Mouse (Mus musculus) neural tube, embryonic 11.5 days (tissue): Measurements from ENCODE around the gene Mrpl45. TPM values are rescaled to one million over a fixed set of nuclear protein-coding genes. Genes with fewer than 3 reads are reported as not detected.

ENCODE experiments used
- ATAC-seq: fragments of 200-750 bp; cut with Nextera tagmentation; 2 replicates; pipeline ENCODE4 v1.8.0; 2017; ENCODE audit warnings: moderate number of reproducible peaks, mild to moderate bottlenecking, moderate TSS enrichment, moderate library complexity; ENCODE audit not compliant: insufficient read depth, low FRiP score, low TSS enrichment
- DNase-seq: peaks from one replicate; pipeline ENCODE4 v3.0.0-alpha.2; 2015; ENCODE audit warnings: low spot score
- H3K27ac ChIP-seq: fragments of 300-500 bp; sonication (generic); 2 replicates; pipeline ENCODE4 v1.5.1; 2014; ENCODE audit warnings: low read depth, mild to moderate bottlenecking, low read length
- H3K27me3 ChIP-seq: fragments of 300-500 bp; sonication (generic); 2 replicates; pipeline ENCODE4 v1.6.1; 2014; ENCODE audit warnings: mild to moderate bottlenecking, low read length, mixed read lengths; ENCODE audit not compliant: control insufficient read depth, insufficient read depth
- H3K36me3 ChIP-seq: fragments of 300-500 bp; sonication (generic); 2 replicates; pipeline ENCODE4 v1.6.1; 2014; ENCODE audit warnings: mild to moderate bottlenecking, low read length, moderate library complexity, mixed read lengths; ENCODE audit not compliant: control insufficient read depth, insufficient read depth
- H3K4me1 ChIP-seq: fragments of 300-500 bp; sonication (generic); 2 replicates; pipeline ENCODE4 v1.6.1; 2014; ENCODE audit warnings: low read length, mixed read lengths; ENCODE audit not compliant: control insufficient read depth, insufficient read depth
- H3K4me2 ChIP-seq: fragments of 300-500 bp; sonication (generic); 2 replicates; pipeline ENCODE4 v1.6.1; 2014; ENCODE audit warnings: low read depth, mild to moderate bottlenecking, moderate library complexity
- H3K4me3 ChIP-seq: fragments of 300-500 bp; sonication (generic); 2 replicates; pipeline ENCODE4 v1.5.1; 2014; ENCODE audit warnings: low read depth, low read length
- H3K9ac ChIP-seq: fragments of 300-500 bp; sonication (generic); 2 replicates; pipeline ENCODE4 v1.6.1; 2014; ENCODE audit warnings: mild to moderate bottlenecking, low read length
- H3K9me3 ChIP-seq: fragments of 300-500 bp; sonication (generic); 2 replicates; pipeline ENCODE4 v1.6.1; 2016; ENCODE audit warnings: low read length; ENCODE audit not compliant: control insufficient read depth
- WGBS: fragments of 180-500 bp; shearing (Covaris S2); extraction: QIAGEN DNeasy Blood & Tissue Kit; methylation state at CpG from one replicate; pipeline ENCODE4 v1.1.7; 2014; 5-methylcytosine and 5-hydroxymethylcytosine counted together
- polyA plus RNA-seq: library from polyadenylated mRNA; unstranded; fragments of >200 nt; fragmentation: Nextera tagmentation; extraction: Ambion mirVana; gene quantifications from 2 replicates; pipeline ENCODE4 v1.2.1, GENCODE M21; 2014

Mrpl45 gene
- polyA plus RNA-seq, 1 experiment from 2014 or later, result 52.9 TPM

DNA sequence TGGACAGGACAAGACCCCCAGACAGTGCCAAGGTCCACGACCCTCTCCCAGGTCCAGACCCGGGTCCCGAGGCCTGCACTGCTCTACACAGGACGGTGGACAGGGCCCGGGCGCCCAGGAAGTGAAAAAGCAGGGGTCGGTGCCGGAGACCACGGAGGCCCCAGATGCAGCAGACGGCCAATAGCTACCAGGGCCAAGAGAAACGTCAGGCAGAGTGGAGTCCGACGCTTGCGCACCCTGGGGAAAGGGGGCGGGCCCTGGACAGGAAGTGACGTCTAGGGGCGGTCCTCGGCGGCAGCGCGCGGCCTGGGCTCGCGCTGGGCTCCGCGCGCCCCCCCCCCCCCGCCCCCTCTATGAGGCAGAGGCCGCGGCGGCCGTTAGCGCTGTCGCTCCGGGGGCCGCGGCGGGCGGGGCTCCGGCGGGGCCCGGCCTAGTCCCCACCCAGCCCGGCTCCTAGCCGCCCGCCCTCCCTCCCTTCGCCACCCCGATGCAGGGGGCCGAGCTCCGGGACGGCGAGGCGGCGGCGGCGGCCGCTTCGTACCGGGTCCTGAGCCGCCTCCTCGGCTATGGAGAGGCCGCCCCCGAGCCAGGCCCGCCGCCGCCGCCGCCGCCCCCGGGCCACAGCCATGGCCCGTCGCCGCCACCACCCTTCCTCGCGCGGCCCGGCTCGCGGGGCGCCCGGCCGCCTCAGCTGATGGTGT, 46.6 kb downstream of the Mrpl45 start, which contains the start of gene Socs7:
Gene Socs7 (plus strand): TSS at position 604 of the 701 bp plus-strand sequence.
- no peaks in the 10 kb centered on the region for H3K9me3 ChIP-seq
- H3K27ac ChIP-seq, result peak within 1 kb of the TSS; percentile 84
- peak within 1 kb of the TSS; percentile 100 for H3K4me3 ChIP-seq
- WGBS, result 1% methylated on average over 25 of the region's 81 CpGs
- DNase-seq (peak; percentile 94), ATAC-seq (peak; percentile 95)
- no peaks in the 10 kb centered on the region for H3K27me3 ChIP-seq
- H3K4me1 ChIP-seq, result peaks cover 20% of the 10 kb centered on the region
- H3K36me3 ChIP-seq, result no peaks in the 10 kb centered on the region
- H3K4me2 ChIP-seq, result peak within 1 kb of the TSS; percentile 78
- H3K9ac ChIP-seq, result peak within 1 kb of the TSS; percentile 95

DNA sequence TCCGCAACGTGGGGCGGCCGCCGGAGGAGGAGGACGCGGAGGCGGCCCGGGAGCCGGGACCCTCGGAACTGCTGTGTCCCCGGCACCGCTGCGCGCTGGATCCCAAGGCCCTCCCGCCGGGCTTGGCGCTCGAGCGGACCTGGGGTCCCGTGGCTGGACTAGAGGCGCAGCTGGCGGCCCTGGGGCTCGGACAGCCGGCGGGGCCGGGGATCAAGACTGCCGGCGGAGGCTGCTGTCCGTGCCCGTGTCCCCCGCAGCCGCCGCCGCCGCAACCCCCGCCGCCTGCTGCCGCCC, 47.1 kb downstream of the Mrpl45 start:
- Histone ChIP-seq H3K4me3 (peak overlapping the region; percentile 100), H3K9me3 (no peaks in the 10 kb centered on the region), H3K27me3 (no peaks in the 10 kb centered on the region), H3K36me3 (no peaks in the 10 kb centered on the region), H3K9ac (peak overlapping the region; percentile 95), H3K4me2 (peak overlapping the region; percentile 78), H3K27ac (peak overlapping the region; percentile 84), H3K4me1 (peaks cover 20% of the 10 kb centered on the region)
- ATAC-seq (peak; percentile 46; the same call in 1 of the 2 replicates), DNase-seq (peak; percentile 61)
- WGBS, result 0% methylated on average over 31 of the region's 39 CpGs

DNA sequence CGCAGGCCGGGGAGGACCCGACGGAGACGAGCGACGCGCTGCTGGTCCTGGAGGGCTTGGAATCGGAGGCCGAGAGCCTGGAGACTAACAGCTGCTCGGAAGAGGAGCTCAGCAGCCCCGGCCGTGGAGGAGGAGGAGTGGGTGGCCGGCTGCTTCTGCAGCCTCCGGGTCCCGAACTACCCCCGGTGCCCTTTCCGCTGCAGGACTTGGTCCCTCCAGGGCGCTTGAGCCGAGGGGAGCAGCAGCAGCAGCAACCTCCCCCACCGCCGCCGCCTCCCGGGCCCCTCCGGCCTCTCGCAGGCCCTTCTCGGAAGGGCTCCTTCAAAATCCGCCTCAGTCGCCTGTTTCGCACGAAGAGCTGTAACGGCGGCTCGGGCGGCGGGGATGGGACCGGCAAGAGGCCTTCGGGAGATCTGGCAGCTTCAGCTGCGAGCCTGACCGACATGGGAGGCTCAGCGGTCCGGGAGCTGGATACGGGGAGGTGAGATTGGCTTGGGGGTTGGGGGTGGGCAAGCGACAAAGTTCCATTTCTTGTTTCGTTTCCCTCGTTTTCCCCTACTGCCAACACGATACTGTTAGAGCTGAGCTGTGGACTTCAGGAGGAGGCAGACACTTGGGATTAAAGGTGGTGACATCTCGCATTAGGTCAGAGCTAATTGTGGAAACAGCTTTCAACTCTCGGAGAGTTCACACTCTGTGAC, 47.6 kb downstream of the Mrpl45 start:
- DNase-seq (peak; percentile 48), ATAC-seq (no peak)
- Histone ChIP-seq H3K27ac (peak overlapping the region; percentile 84), H3K9me3 (no peaks in the 10 kb centered on the region), H3K9ac (peak overlapping the region; percentile 95), H3K4me1 (peaks cover 20% of the 10 kb centered on the region), H3K4me2 (peak overlapping the region; percentile 78), H3K4me3 (peak overlapping the region; percentile 100), H3K27me3 (no peaks in the 10 kb centered on the region), H3K36me3 (no peaks in the 10 kb centered on the region)
- WGBS, result 0% methylated on average over 45 of the region's 49 CpGs

DNA sequence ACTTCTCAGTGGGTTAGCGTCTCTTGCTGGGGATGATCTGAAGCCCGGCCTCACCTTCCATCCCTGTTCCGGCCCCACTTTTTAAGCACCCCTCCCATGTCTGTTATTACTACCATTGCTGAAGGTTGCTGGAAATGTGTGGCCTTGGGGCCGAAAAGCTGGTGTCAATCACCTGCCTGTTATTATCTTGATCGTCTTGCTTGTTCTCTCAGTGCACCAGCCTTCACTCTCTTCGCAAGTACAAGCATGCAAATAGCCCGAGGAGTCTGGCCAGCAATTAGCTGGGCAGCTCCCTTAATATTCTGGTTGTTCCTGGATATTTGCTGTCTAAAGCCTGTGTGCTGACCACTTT, 48.1 kb downstream of the Mrpl45 start:
- Histone ChIP-seq H3K9ac (peak overlapping the region; percentile 95), H3K9me3 (no peaks in the 10 kb centered on the region), H3K4me1 (peaks cover 20% of the 10 kb centered on the region), H3K4me2 (peak overlapping the region; percentile 78), H3K27me3 (no peaks in the 10 kb centered on the region), H3K27ac (no peak overlapping the region), H3K36me3 (no peaks in the 10 kb centered on the region), H3K4me3 (peak overlapping the region; percentile 100)
- ATAC-seq (no peak), DNase-seq (no peak)
- under 1% methylated on average over 7 of the region's 7 CpGs for WGBS

DNA sequence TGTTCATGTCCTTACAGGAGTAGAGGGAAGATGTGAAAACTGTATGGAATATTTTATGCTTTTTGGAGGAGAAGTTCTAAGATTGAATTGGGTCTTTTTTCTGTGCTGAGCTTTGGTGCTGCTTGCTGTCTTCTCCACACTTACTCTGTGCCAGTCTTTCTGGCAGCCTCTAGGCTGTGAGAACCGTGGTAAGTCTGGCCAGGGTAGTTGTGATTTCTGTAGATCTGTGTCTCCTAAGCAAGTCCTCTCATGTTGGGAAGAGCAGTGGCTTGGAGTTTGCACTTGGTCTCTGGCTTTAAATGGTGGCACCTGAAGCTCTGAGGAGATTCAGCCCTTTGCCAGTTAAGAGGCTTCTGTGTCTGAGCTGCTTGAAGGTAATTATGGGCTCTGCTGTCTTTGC, 50.0 kb downstream of the Mrpl45 start:
- Histone ChIP-seq H3K4me2 (no peak overlapping the region; the same call in 1 of the 2 replicates), H3K9me3 (no peaks in the 10 kb centered on the region), H3K27me3 (no peaks in the 10 kb centered on the region), H3K36me3 (no peaks in the 10 kb centered on the region), H3K4me1 (peaks cover 20% of the 10 kb centered on the region), H3K4me3 (no peak overlapping the region), H3K27ac (no peak overlapping the region), H3K9ac (no peak overlapping the region; the same call in 1 of the 2 replicates)
- ATAC-seq, result no peak
- 80% methylated on average over 1 of the region's 1 CpGs for WGBS
- DNase-seq, result no peak

DNA sequence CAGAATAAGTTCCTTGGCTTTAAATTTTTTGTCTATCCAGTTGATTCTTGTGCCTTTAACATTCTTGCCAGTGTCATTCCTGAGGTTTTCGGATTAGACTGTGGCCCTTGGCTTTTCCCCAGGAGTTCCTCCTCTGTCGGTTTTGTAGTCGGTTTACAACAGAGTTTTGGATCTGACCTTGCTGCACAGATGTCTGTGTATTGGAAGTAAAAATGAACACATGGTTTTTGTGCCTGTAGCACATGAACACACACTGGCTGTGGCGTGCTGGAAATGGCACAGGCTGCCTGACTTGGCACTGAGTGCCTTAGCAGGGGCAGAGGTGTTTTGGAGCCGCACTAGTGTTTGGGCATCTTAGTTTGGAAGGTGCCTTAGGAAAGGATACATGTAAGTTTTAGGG, 53.0 kb downstream of the Mrpl45 start:
- H3K9ac ChIP-seq, result no peak overlapping the region
- H3K27me3 ChIP-seq, result no peaks in the 10 kb centered on the region
- ATAC-seq (no peak), DNase-seq (no peak)
- H3K4me2 ChIP-seq, result no peak overlapping the region
- H3K27ac ChIP-seq, result no peak overlapping the region
- no peaks in the 10 kb centered on the region for H3K9me3 ChIP-seq
- 93% methylated on average over 5 of the region's 5 CpGs for WGBS
- peaks cover 20% of the 10 kb centered on the region for H3K4me1 ChIP-seq
- no peaks in the 10 kb centered on the region for H3K36me3 ChIP-seq
- no peak overlapping the region for H3K4me3 ChIP-seq

DNA sequence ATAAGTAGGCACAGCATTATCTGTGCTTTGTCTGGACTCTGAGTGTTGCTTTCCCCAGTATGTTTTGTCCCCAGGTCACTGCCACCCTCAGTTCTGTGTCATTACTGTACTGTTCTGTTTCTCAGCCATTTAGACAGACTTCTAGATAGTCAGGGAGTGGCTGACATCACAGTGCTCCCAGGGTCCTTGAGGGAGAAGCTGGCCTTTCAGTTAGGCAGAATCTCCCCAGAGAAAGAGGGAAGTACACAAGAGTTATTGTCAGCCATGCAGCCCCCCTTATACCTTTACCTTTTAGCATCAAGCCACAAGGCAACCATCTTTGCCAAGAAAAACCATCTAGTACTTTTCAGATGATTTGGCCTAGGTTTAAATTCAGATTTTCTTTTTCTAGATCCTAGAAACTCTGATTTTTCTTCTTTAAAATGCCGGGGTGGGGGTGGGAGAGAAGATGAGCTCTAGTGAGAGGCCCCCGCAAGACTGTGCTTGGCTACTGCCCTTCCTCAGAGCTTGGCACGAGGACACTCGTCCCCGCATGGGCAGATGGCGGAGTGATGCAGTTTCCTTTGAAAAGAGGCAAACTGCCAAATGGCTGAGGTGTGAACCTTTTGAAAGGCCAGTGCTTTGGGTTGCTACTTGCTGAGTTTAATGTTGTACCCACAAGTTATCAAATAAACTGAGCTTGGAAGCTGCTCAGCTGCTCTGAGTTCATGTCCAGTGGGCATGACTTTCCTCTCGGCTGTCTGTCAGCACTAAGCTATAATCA, 55.0 kb downstream of the Mrpl45 start:
- H3K4me3 ChIP-seq, result no peak overlapping the region
- DNase-seq, result no peak
- H3K27me3 ChIP-seq, result no peaks in the 10 kb centered on the region
- no peak overlapping the region for H3K4me2 ChIP-seq
- 68% methylated on average over 7 of the region's 7 CpGs for WGBS
- no peak overlapping the region for H3K27ac ChIP-seq
- no peaks in the 10 kb centered on the region for H3K9me3 ChIP-seq
- ATAC-seq, result no peak
- no peak overlapping the region for H3K9ac ChIP-seq
- peaks cover 2% of the 10 kb centered on the region; the same call in 1 of the 2 replicates for H3K36me3 ChIP-seq
- peaks cover 3% of the 10 kb centered on the region; the same call in 1 of the 2 replicates for H3K4me1 ChIP-seq

DNA sequence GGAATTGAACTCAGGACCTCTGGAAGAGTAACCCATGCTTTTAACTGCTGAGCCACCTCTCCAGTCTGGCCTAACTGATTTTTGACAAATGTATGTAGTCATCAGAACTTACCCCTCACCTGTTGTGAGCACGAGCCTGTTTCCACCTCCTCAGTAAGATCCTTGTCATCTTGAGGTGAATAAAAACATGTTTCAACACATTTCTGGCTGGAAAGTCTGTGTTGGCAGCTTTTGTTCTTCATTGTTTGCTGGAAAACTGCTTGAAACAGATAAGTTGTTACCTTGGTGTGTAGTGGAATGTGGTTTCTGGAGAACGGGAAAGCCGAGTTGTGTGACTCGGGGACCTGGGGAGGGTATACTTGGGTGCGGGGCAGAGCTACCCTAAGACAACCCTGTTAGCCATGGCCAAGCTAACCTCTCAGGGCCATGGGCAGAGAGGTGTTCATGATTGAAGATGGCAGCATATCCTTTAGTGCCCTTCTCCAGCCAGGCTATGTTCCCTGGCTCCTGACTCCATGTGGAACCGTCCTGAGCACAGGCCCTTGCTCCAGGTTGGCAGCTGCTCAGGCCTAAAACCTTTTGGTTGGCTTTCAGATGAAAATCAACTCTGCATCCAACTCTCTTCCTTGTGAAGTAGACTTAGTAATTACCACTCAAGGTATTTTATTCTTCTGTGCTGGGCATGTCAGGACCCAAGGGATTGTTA, 56.8 kb downstream of the Mrpl45 start:
- Histone ChIP-seq H3K27ac (no peak overlapping the region), H3K4me1 (no peaks in the 10 kb centered on the region), H3K9me3 (no peaks in the 10 kb centered on the region), H3K4me2 (no peak overlapping the region), H3K36me3 (peaks cover 4% of the 10 kb centered on the region), H3K9ac (no peak overlapping the region), H3K4me3 (no peak overlapping the region), H3K27me3 (no peaks in the 10 kb centered on the region)
- no peak for DNase-seq
- ATAC-seq, result no peak
- 89% methylated on average over 6 of the region's 6 CpGs for WGBS
